Mouse (Mus musculus) C2C12 (cell line): Measurements from ENCODE around the gene Asic2.

ENCODE experiments used
- CEBPB ChIP-seq: IDR thresholded peaks from one replicate; pipeline ENCODE4 v1.6.1; 2011; ENCODE audit warnings: low read depth, mild to moderate bottlenecking, control low read depth, moderate library complexity
- CTCF ChIP-seq: IDR thresholded peaks from one replicate; pipeline ENCODE4 v1.5.1; 2011; ENCODE audit not compliant: control insufficient read depth, insufficient read depth, insufficient read length
- FOSL1 ChIP-seq: IDR thresholded peaks from one replicate; pipeline ENCODE4 v1.8.0; 2011; ENCODE audit warnings: mild to moderate bottlenecking, low read length; ENCODE audit not compliant: poor library complexity, insufficient read depth, severe bottlenecking
- MAX ChIP-seq: IDR thresholded peaks from one replicate; pipeline ENCODE4 v1.6.1; 2011; ENCODE audit warnings: mild to moderate bottlenecking, control low read depth
- MYOD1 ChIP-seq: IDR thresholded peaks from one replicate; pipeline ENCODE4 v1.6.1; 2011; ENCODE audit warnings: low read depth; ENCODE audit not compliant: control insufficient read depth, insufficient read length
- MYOG ChIP-seq: IDR thresholded peaks from one replicate; pipeline ENCODE4 v1.6.1; 2011; ENCODE audit not compliant: control insufficient read depth, insufficient read length; ENCODE audit errors: extremely low read depth
- USF1 ChIP-seq: IDR thresholded peaks from one replicate; pipeline ENCODE4 v1.6.1; 2011; ENCODE audit warnings: low read depth, mild to moderate bottlenecking, control low read depth, moderate library complexity

DNA sequence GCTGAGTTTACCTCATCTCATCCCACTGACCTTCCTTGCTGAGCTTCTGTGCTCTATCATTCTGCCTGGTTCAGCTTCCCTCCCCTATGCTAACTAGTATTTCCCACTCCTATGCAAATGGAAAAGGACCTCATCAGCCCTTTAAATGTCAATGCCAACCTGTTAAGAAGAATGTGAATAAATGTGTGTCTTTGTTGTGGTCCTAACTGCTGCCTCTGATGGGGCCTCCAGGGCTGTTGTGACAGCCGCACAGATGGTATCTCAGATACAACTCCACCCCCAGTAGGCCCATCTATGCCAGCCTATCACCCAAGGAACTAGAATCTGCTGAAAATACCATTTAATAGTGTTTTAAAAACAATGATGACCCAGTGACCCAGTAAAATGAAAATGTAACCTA, 407.9 kb downstream of the Asic2 start:
- no peak for TF ChIP-seq MAX
- TF ChIP-seq USF1: no peak
- TF ChIP-seq MYOD1: no peak
- no peak for TF ChIP-seq CTCF
- TF ChIP-seq CEBPB: no peak
- no peak for TF ChIP-seq MYOG
- TF ChIP-seq FOSL1: no peak
